Mouse (Mus musculus) heart, postnatal 14 days (tissue): ENCODE data around the gene Olfr215. TPM values are rescaled to one million over a fixed set of nuclear protein-coding genes. Genes with fewer than 3 reads are reported as not detected.

Experiments used
- total RNA-seq, 2 experiments: library from RNA; stranded (reverse); gene quantifications; 2 replicates each; pipeline ENCODE4 v1.2.3; 2021

Gene Olfr215
- total RNA-seq, 2 experiments from 2014 or later: not detected

Other genes with a start within 250 kb of the Olfr215 start
- 10 to 100 TPM; 39.5 to 46.6 TPM for gene March8, start 246.2 kb downstream of the Olfr215 start, total RNA-seq
- gene Alox5, start 123.0 kb downstream of the Olfr215 start, total RNA-seq: 1 to 10 TPM; 5.6 to 7.2 TPM
- gene Olfr211, start 95.1 kb downstream of the Olfr215 start, total RNA-seq: not detected
- not detected for gene Olfr212, start 77.7 kb downstream of the Olfr215 start, total RNA-seq
- not detected for gene Olfr213, start 45.7 kb downstream of the Olfr215 start, total RNA-seq
- 1 to 10 TPM; 1.7 to 1.9 TPM for gene Gm5580, start 33.1 kb downstream of the Olfr215 start, total RNA-seq
- gene Olfr214, start 30.0 kb downstream of the Olfr215 start, total RNA-seq: not detected
- gene Zfp422, start 44.8 kb upstream of the Olfr215 start, total RNA-seq: 10 to 100 TPM; 28.9 to 29.5 TPM
- gene Depp1, start 66.4 kb upstream of the Olfr215 start, total RNA-seq: 100 to 1,000 TPM in 1 of 2 experiments, 10 to 100 TPM in 1; 99.4 to 129 TPM
- 1 to 10 TPM; 7.7 TPM for gene Rassf4, start 89.8 kb upstream of the Olfr215 start, total RNA-seq
- gene Tmem72, start 132.7 kb upstream of the Olfr215 start, total RNA-seq: under 1 TPM; 0.02 to 0.05 TPM